Mouse (Mus musculus) spleen, adult 12 weeks (tissue): Measurements from ENCODE around the gene Elk1.

Experiments used
- DNase-seq: peaks from one replicate; pipeline ENCODE4 v3.0.0; 2022; ENCODE audit warnings: low spot score

The Elk1 gene

GRCm38 (mm10) chrX:20950191-20950880, at the start of gene Elk1:
TSS of gene Elk1 (minus strand) at chrX:20950608.
- peak; percentile 70 for DNase-seq

GRCm38 (mm10) chrX:20980901-20981300, 30.5 kb upstream of the Elk1 start:
- DNase-seq, result no peak

GRCm38 (mm10) chrX:20961477-20962378, 11.3 kb upstream of the Elk1 start, which contains the start of gene Uxt:
TSS of gene Uxt (minus strand) at chrX:20962017.
- DNase-seq, result peak; percentile 78

- no peak for DNase-seq
Measured at GRCm38 (mm10) chrX:20946055-20946454, 4.4 kb downstream of the Elk1 start.

GRCm38 (mm10) chrX:20931963-20932362, 18.4 kb downstream of the Elk1 start:
- DNase-seq, result no peak

GRCm38 (mm10) chrX:20931364-20931763, 19.0 kb downstream of the Elk1 start, which contains the start of gene Cfp:
TSS of gene Cfp (minus strand) at chrX:20931555.
- DNase-seq, result no peak

- no peak for DNase-seq
Measured at GRCm38 (mm10) chrX:20929859-20930258, 20.5 kb downstream of the Elk1 start.

GRCm38 (mm10) chrX:20924976-20925375, 25.4 kb downstream of the Elk1 start:
- no peak for DNase-seq

GRCm38 (mm10) chrX:20923506-20923905, 26.9 kb downstream of the Elk1 start:
- no peak for DNase-seq

- DNase-seq, result no peak
Measured at GRCm38 (mm10) chrX:20921366-20921765, 29.0 kb downstream of the Elk1 start.

- DNase-seq, result peak; percentile 31
Measured at GRCm38 (mm10) chrX:20920844-20921364, 29.5 kb downstream of the Elk1 start, which contains the start of gene Syn1. TSS of gene Syn1 (minus strand) at chrX:20921004.

GRCm38 (mm10) chrX:20920249-20920843, 30.1 kb downstream of the Elk1 start:
- no peak for DNase-seq

GRCm38 (mm10) chrX:20915075-20915474, 35.3 kb downstream of the Elk1 start:
- no peak for DNase-seq

- no peak for DNase-seq
Measured at GRCm38 (mm10) chrX:20913726-20914125, 36.7 kb downstream of the Elk1 start.

- no peak for DNase-seq
Measured at GRCm38 (mm10) chrX:20910074-20910473, 40.3 kb downstream of the Elk1 start.
